Mouse (Mus musculus) forebrain, embryonic 16.5 days (tissue): ENCODE measurements at regions not wholly inside any gene's neighbourhood (a gene's known extent, or its start where the extent isn't known, plus 50 kb on each side); places are given as distances from the start of the nearest gene placed in this dataset.

ENCODE experiments used
- ATAC-seq: fragments of 200-750 bp; cut with Nextera tagmentation; 2 replicates; pipeline ENCODE4 v1.8.0; 2017; ENCODE audit warnings: mild to moderate bottlenecking, moderate library complexity
- H3K27ac ChIP-seq: fragments of 300-500 bp; sonication (generic); 2 replicates; pipeline ENCODE4 v1.5.1; 2014; ENCODE audit warnings: low read length, control low read depth
- H3K27me3 ChIP-seq: fragments of 300-500 bp; sonication (generic); replicated peaks from 2 replicates; pipeline ENCODE4 v1.6.1; 2014; ENCODE audit warnings: low read length; ENCODE audit not compliant: control insufficient read depth, insufficient read depth
- H3K36me3 ChIP-seq: fragments of 300-500 bp; sonication (generic); 2 replicates; pipeline ENCODE4 v1.6.1; 2014; ENCODE audit not compliant: control insufficient read depth, insufficient read depth
- H3K4me1 ChIP-seq: fragments of 300-500 bp; sonication (generic); replicated peaks from 2 replicates; pipeline ENCODE4 v1.6.1; 2014; ENCODE audit warnings: low read length; ENCODE audit not compliant: control insufficient read depth, insufficient read depth
- H3K4me2 ChIP-seq: fragments of 300-500 bp; sonication (generic); 2 replicates; pipeline ENCODE4 v1.6.1; 2014; ENCODE audit warnings: mild to moderate bottlenecking, low read length, control low read depth
- H3K4me3 ChIP-seq: fragments of 300-500 bp; sonication (generic); replicated peaks from 2 replicates; pipeline ENCODE4 v1.5.1; 2014; ENCODE audit warnings: mild to moderate bottlenecking, low read length, control low read depth
- H3K9ac ChIP-seq: fragments of 300-500 bp; sonication (generic); replicated peaks from 2 replicates; pipeline ENCODE4 v1.6.1; 2014; ENCODE audit warnings: low read depth, low read length, control low read depth
- H3K9me3 ChIP-seq: fragments of 300-500 bp; sonication (generic); 2 replicates; pipeline ENCODE4 v1.6.1; 2016; ENCODE audit warnings: low read length; ENCODE audit not compliant: control insufficient read depth
- WGBS: fragments of 180-500 bp; shearing (Covaris S2); extraction: QIAGEN DNeasy Blood & Tissue Kit; methylation state at CpG from one replicate; pipeline ENCODE4 v1.1.7; 2014; 5-methylcytosine and 5-hydroxymethylcytosine counted together

- H3K4me2 ChIP-seq: no peak overlapping the region
- H3K4me3 ChIP-seq: no peak overlapping the region
- no peak for ATAC-seq
- no peak overlapping the region for H3K9ac ChIP-seq
- no peaks in the 10 kb centered on the region for H3K36me3 ChIP-seq
- 52% methylated on average over 1 of the region's 1 CpGs for WGBS
- H3K27me3 ChIP-seq: no peaks in the 10 kb centered on the region
- no peaks in the 10 kb centered on the region for H3K9me3 ChIP-seq
- no peak overlapping the region for H3K27ac ChIP-seq
- no peaks in the 10 kb centered on the region for H3K4me1 ChIP-seq
These were observed 85.9 kb downstream of the Osr1 start for GRCm38 (mm10) chr12:9655794-9656193.

GRCm38 (mm10) chr12:9656324-9656723 lies 86.4 kb downstream of the Osr1 start:
- no peak for ATAC-seq
- no peak overlapping the region for H3K4me3 ChIP-seq
- H3K9me3 ChIP-seq: no peaks in the 10 kb centered on the region
- no peak overlapping the region for H3K4me2 ChIP-seq
- no peaks in the 10 kb centered on the region for H3K27me3 ChIP-seq
- no peaks in the 10 kb centered on the region for H3K36me3 ChIP-seq
- H3K9ac ChIP-seq: no peak overlapping the region
- 63% methylated on average over 3 of the region's 3 CpGs for WGBS
- no peak overlapping the region for H3K27ac ChIP-seq
- H3K4me1 ChIP-seq: no peaks in the 10 kb centered on the region

GRCm38 (mm10) chr12:9657199-9657766 lies 87.4 kb downstream of the Osr1 start:
- H3K4me1 ChIP-seq: no peaks in the 10 kb centered on the region
- H3K9ac ChIP-seq: no peak overlapping the region
- H3K36me3 ChIP-seq: no peaks in the 10 kb centered on the region
- no peaks in the 10 kb centered on the region for H3K9me3 ChIP-seq
- no peak overlapping the region for H3K4me2 ChIP-seq
- 86% methylated on average over 8 of the region's 8 CpGs for WGBS
- no peak overlapping the region for H3K27ac ChIP-seq
- no peak for ATAC-seq
- H3K4me3 ChIP-seq: no peak overlapping the region
- H3K27me3 ChIP-seq: no peaks in the 10 kb centered on the region

- no peak for ATAC-seq
- H3K9me3 ChIP-seq: no peaks in the 10 kb centered on the region
- H3K4me2 ChIP-seq: no peak overlapping the region
- no peaks in the 10 kb centered on the region for H3K4me1 ChIP-seq
- no peak overlapping the region for H3K27ac ChIP-seq
- no peaks in the 10 kb centered on the region for H3K27me3 ChIP-seq
- 74% methylated on average over 8 of the region's 8 CpGs for WGBS
- H3K9ac ChIP-seq: no peak overlapping the region
- no peaks in the 10 kb centered on the region for H3K36me3 ChIP-seq
- H3K4me3 ChIP-seq: no peak overlapping the region
These were observed 87.9 kb downstream of the Osr1 start for GRCm38 (mm10) chr12:9657793-9658192.

GRCm38 (mm10) chr12:9660299-9660698 lies 90.4 kb downstream of the Osr1 start:
- Histone ChIP-seq H3K4me1 (no peaks in the 10 kb centered on the region), H3K4me2 (no peak overlapping the region), H3K36me3 (no peaks in the 10 kb centered on the region), H3K4me3 (no peak overlapping the region), H3K9me3 (no peaks in the 10 kb centered on the region), H3K27me3 (no peaks in the 10 kb centered on the region), H3K27ac (no peak overlapping the region), H3K9ac (no peak overlapping the region)
- 47% methylated on average over 1 of the region's 1 CpGs for WGBS
- no peak for ATAC-seq

- no peak for ATAC-seq
These were observed 118.9 kb downstream of the Osr1 start for GRCm38 (mm10) chr12:9688776-9689175.

GRCm38 (mm10) chr12:9689541-9689940 lies 119.6 kb downstream of the Osr1 start:
- H3K4me3 ChIP-seq: no peak overlapping the region
- 93% methylated on average over 4 of the region's 4 CpGs for WGBS

More at GRCm38 (mm10) chr12:9688776-9689175, 118.9 kb downstream of the Osr1 start:
- Histone ChIP-seq H3K9me3 (no peaks in the 10 kb centered on the region), H3K9ac (no peak overlapping the region), H3K27ac (no peak overlapping the region), H3K27me3 (no peaks in the 10 kb centered on the region), H3K4me2 (no peak overlapping the region), H3K4me3 (no peak overlapping the region), H3K4me1 (no peaks in the 10 kb centered on the region), H3K36me3 (no peaks in the 10 kb centered on the region)

GRCm38 (mm10) chr12:9732921-9733320 lies 163.0 kb downstream of the Osr1 start:
- Histone ChIP-seq H3K27me3 (no peaks in the 10 kb centered on the region), H3K9ac (no peak overlapping the region), H3K36me3 (no peaks in the 10 kb centered on the region), H3K4me1 (no peaks in the 10 kb centered on the region), H3K9me3 (no peaks in the 10 kb centered on the region), H3K4me2 (no peak overlapping the region), H3K27ac (no peak overlapping the region), H3K4me3 (no peak overlapping the region)
- ATAC-seq: no peak
- WGBS: 64% methylated on average over 1 of the region's 1 CpGs

More at GRCm38 (mm10) chr12:9689541-9689940, 119.6 kb downstream of the Osr1 start:
- H3K4me2 ChIP-seq: no peak overlapping the region
- H3K27ac ChIP-seq: no peak overlapping the region
- no peaks in the 10 kb centered on the region for H3K27me3 ChIP-seq
- H3K4me1 ChIP-seq: no peaks in the 10 kb centered on the region
- H3K9ac ChIP-seq: no peak overlapping the region
- no peak for ATAC-seq
- no peaks in the 10 kb centered on the region for H3K36me3 ChIP-seq
- H3K9me3 ChIP-seq: no peaks in the 10 kb centered on the region

GRCm38 (mm10) chr12:9744709-9745395 lies 174.9 kb downstream of the Osr1 start:
- Histone ChIP-seq H3K27ac (no peak overlapping the region), H3K36me3 (no peaks in the 10 kb centered on the region), H3K4me2 (no peak overlapping the region), H3K9ac (no peak overlapping the region), H3K4me1 (no peaks in the 10 kb centered on the region), H3K9me3 (no peaks in the 10 kb centered on the region), H3K27me3 (no peaks in the 10 kb centered on the region), H3K4me3 (no peak overlapping the region)
- ATAC-seq: no peak
- 77% methylated on average over 6 of the region's 6 CpGs for WGBS
